11 mouse cellular contexts compared by ENCODE assay signal in genomic region chr14:37127652-37128051, GRCm38 (mm10). TPM values are rescaled to one million over a fixed set of nuclear protein-coding genes. Genes with fewer than 3 reads are reported as not detected.
DNase-seq lines count a peak whose midpoint lies in the region; ATAC-seq and TF ChIP-seq lines count a peak whose summit lies in the region.
"Had no signal": no experiment of that assay in that cellular context is flagged by ENCODE, and none has a peak within 500 bp of the region (broad histone marks: within the 10 kb centered on the region; RNA-seq: fewer than 3 reads in every experiment).

No protein-coding gene starts in this region.

- peaks cover 93% of the 10 kb centered on the region for H3K36me3 ChIP-seq in hindbrain, embryonic 14.5 days (replicated peaks; ENCODE audit: control insufficient read depth, insufficient read depth)
- H3K36me3 ChIP-seq in hindbrain, embryonic 12.5 days = peaks cover 70% of the 10 kb centered on the region
- H3K36me3 ChIP-seq in CH12.LX (replicated peaks in 1 of 2; ENCODE audit: control insufficient read depth in 1 of 2, insufficient read depth in 1 of 2, low read length in 1 of 2) = peaks cover 66 to 83% of the 10 kb centered on the region in 2 experiments
- H3K36me3 ChIP-seq in midbrain, embryonic 13.5 days = peaks cover 78% of the 10 kb centered on the region

- in situ Hi-C loops in CH12.LX (cut with MboI; ENCODE audit: low pct_ligation_motif_present, low pct_unique_long_range_greater_than_20kb, low sequenced_read_pairs) = loop anchor here (25.0 kb wide), 1 partner anchor 265 kb away; no protein-coding TSS in a partner anchor

- WGBS in hindbrain, embryonic 14.5 days = 53% methylated on average over 4 of the region's 4 CpGs
- 53% methylated on average over 4 of the region's 4 CpGs for WGBS in hindbrain, embryonic 12.5 days
- 45% methylated on average over 4 of the region's 4 CpGs for WGBS in midbrain, embryonic 13.5 days

- H3K4me3 ChIP-seq in hindbrain, embryonic 14.5 days (replicated peaks; ENCODE audit: low read length) = no peak overlapping the region
- H3K4me3 ChIP-seq in hindbrain, embryonic 12.5 days = no peak overlapping the region
- no peak overlapping the region for H3K4me3 ChIP-seq in CH12.LX (replicated peaks in 1 of 3; ENCODE audit: low read depth in 2 of 3, low read length in 2 of 3, poor library complexity in 1 of 3)
- H3K4me3 ChIP-seq in midbrain, embryonic 13.5 days (replicated peaks) = no peak overlapping the region
- H3K4me3 ChIP-seq: embryonic facial prominence, embryonic 13.5 days; limb, embryonic 12.5 days had no signal

- DNase-seq in hindbrain, embryonic 14.5 days (ENCODE audit: low spot score) = peak; percentile 72
- peak; percentile 80 for DNase-seq in 3T3-L1 (ENCODE audit: low read depth, low spot score)
- peak; percentile 58 for DNase-seq in CH12.LX (ENCODE audit: extremely low read depth)
- peak; percentile 31 for DNase-seq in cerebellum, adult 8-10 months
- DNase-seq in kidney, postnatal 4 days = peak; percentile 41 to 58
- DNase-seq in right cerebral cortex, postnatal 14 days = peak; percentile 55

- ATAC-seq in hindbrain, embryonic 14.5 days (ENCODE audit: low FRiP score) = no peak
- no peak for ATAC-seq in hindbrain, embryonic 12.5 days (ENCODE audit: low FRiP score)
- no peak for ATAC-seq in midbrain, embryonic 13.5 days

- TF ChIP-seq EP300 in CH12.LX (IDR thresholded peaks at IDR 0.05; ENCODE audit: low read length) = no peak

- no peak overlapping the region for H3K27ac ChIP-seq in hindbrain, embryonic 14.5 days
- H3K27ac ChIP-seq in hindbrain, embryonic 12.5 days = no peak overlapping the region
- no peak overlapping the region for H3K27ac ChIP-seq in CH12.LX (ENCODE audit: insufficient read depth, low read depth)
- no peak overlapping the region for H3K27ac ChIP-seq in midbrain, embryonic 13.5 days
- H3K27ac ChIP-seq: embryonic facial prominence, embryonic 13.5 days; limb, embryonic 12.5 days had no signal

- no peaks in the 10 kb centered on the region for H3K9me3 ChIP-seq in hindbrain, embryonic 14.5 days (ENCODE audit: control insufficient read depth, low read length)
- H3K9me3 ChIP-seq in hindbrain, embryonic 12.5 days (replicated peaks) = no peaks in the 10 kb centered on the region
- H3K9me3 ChIP-seq in CH12.LX (replicated peaks; ENCODE audit: low read length) = no peaks in the 10 kb centered on the region
- no peaks in the 10 kb centered on the region for H3K9me3 ChIP-seq in midbrain, embryonic 13.5 days
- H3K9me3 ChIP-seq: embryonic facial prominence, embryonic 13.5 days; limb, embryonic 12.5 days had no signal

- peak; percentile 48 to 67 for TF ChIP-seq CTCF in CH12.LX (conservative IDR thresholded peaks at IDR 0.05 in 1 of 2, IDR thresholded peaks at IDR 0.05 in 1 of 2; ENCODE audit: low read depth in 2 of 2, low read length in 2 of 2)

- no peak overlapping the region for H3K9ac ChIP-seq in hindbrain, embryonic 14.5 days
- no peak overlapping the region for H3K9ac ChIP-seq in hindbrain, embryonic 12.5 days
- no peak overlapping the region for H3K9ac ChIP-seq in CH12.LX (ENCODE audit: insufficient read depth, low read depth)
- H3K9ac ChIP-seq in midbrain, embryonic 13.5 days (replicated peaks) = no peak overlapping the region
- H3K9ac ChIP-seq: embryonic facial prominence, embryonic 13.5 days; limb, embryonic 12.5 days had no signal

- peaks cover 33% of the 10 kb centered on the region for H3K79me2 ChIP-seq in CH12.LX (replicated peaks; ENCODE audit: control insufficient read depth, extremely low read depth, insufficient read depth, poor library complexity, severe bottlenecking)

- dilution Hi-C loops in CH12.LX (cut with MboI; ENCODE audit: extremely low pct_ligation_motif_present, extremely low pct_unique_long_range_greater_than_20kb, low sequenced_read_pairs) = no loop called here

- no peak for TF ChIP-seq POLR2A in CH12.LX (IDR thresholded peaks at IDR 0.05; ENCODE audit: low read depth, low read length)

- no peak overlapping the region for H3K4me2 ChIP-seq in hindbrain, embryonic 14.5 days (replicated peaks)
- no peak overlapping the region for H3K4me2 ChIP-seq in hindbrain, embryonic 12.5 days (replicated peaks)
- no peak overlapping the region for H3K4me2 ChIP-seq in CH12.LX (ENCODE audit: insufficient read depth, low read depth, poor library complexity, severe bottlenecking)
- no peak overlapping the region for H3K4me2 ChIP-seq in midbrain, embryonic 13.5 days (replicated peaks)
- H3K4me2 ChIP-seq: embryonic facial prominence, embryonic 13.5 days; limb, embryonic 12.5 days had no signal

- peak; percentile 16 for TF ChIP-seq RAD21 in CH12.LX (IDR thresholded peaks at IDR 0.05; ENCODE audit: low read depth, low read length)

- H3K27me3 ChIP-seq in hindbrain, embryonic 14.5 days (ENCODE audit: control insufficient read depth, insufficient read depth, low read length) = no peaks in the 10 kb centered on the region
- no peaks in the 10 kb centered on the region for H3K27me3 ChIP-seq in hindbrain, embryonic 12.5 days
- H3K27me3 ChIP-seq in CH12.LX (replicated peaks) = no peaks in the 10 kb centered on the region
- no peaks in the 10 kb centered on the region for H3K27me3 ChIP-seq in midbrain, embryonic 13.5 days
- H3K27me3 ChIP-seq: embryonic facial prominence, embryonic 13.5 days; limb, embryonic 12.5 days had no signal

- H3K4me1 ChIP-seq in hindbrain, embryonic 14.5 days (replicated peaks; ENCODE audit: control insufficient read depth, insufficient read depth, low read length) = no peaks in the 10 kb centered on the region
- H3K4me1 ChIP-seq in hindbrain, embryonic 12.5 days = no peaks in the 10 kb centered on the region
- H3K4me1 ChIP-seq in CH12.LX (ENCODE audit: control insufficient read depth in 1 of 2, insufficient read depth in 2 of 2) = peaks cover 0 to 6% of the 10 kb centered on the region in 2 experiments; a peak in 1 of 4 replicates
- H3K4me1 ChIP-seq in midbrain, embryonic 13.5 days (replicated peaks) = no peaks in the 10 kb centered on the region
- H3K4me1 ChIP-seq: embryonic facial prominence, embryonic 13.5 days; limb, embryonic 12.5 days had no signal

TF ChIP-seq in CH12.LX, 34 proteins besides CTCF, POLR2A, EP300 and RAD21:
- TF ChIP-seq CHD2 (IDR thresholded peaks at IDR 0.05; ENCODE audit: low read length) (no peak), ZC3H11A (IDR thresholded peaks at IDR 0.05; ENCODE audit: low read depth, low read length) (no peak), CHD1 (IDR thresholded peaks at IDR 0.05; ENCODE audit: low read depth, low read length) (no peak), PAX5 (IDR thresholded peaks at IDR 0.05; ENCODE audit: low read length) (no peak), ZKSCAN1 (IDR thresholded peaks at IDR 0.05; ENCODE audit: borderline replicate concordance, low read depth, low read length) (no peak), KAT2A (IDR thresholded peaks at IDR 0.05; ENCODE audit: insufficient replicate concordance, low read length) (no peak), ELF1 (IDR thresholded peaks at IDR 0.05; ENCODE audit: low read depth, low read length) (no peak), MEF2A (IDR thresholded peaks at IDR 0.05; ENCODE audit: borderline replicate concordance, low read depth, low read length) (no peak), MAZ (IDR thresholded peaks at IDR 0.05; ENCODE audit: low read depth, low read length) (no peak), SMC3 (IDR thresholded peaks at IDR 0.05; ENCODE audit: low read depth, low read length) (no peak), TCF12 (IDR thresholded peaks at IDR 0.05; ENCODE audit: low read depth, low read length) (no peak), GABPA (IDR thresholded peaks at IDR 0.05; ENCODE audit: insufficient replicate concordance, low read depth, low read length) (no peak), UBTF (IDR thresholded peaks at IDR 0.05; ENCODE audit: low read depth, low read length) (no peak)

RNA-seq across cellular contexts. Expression of gene Ghitm, which starts 7.4 kb away (rescaled TPM):
- 213 and 232 TPM in 2 replicates for polyA plus RNA-seq in hindbrain, embryonic 14.5 days (2014; fragmentation: Nextera tagmentation; extraction: Ambion mirVana)
- polyA plus RNA-seq in hindbrain, embryonic 12.5 days (2016; fragmentation: Nextera tagmentation; extraction: Ambion mirVana) = 185 and 190 TPM in 2 replicates
- total RNA-seq in CH12.LX (2012; rRNA removed) (190 and 302 TPM in 2 replicates), CH12.LX (2014; rRNA removed) (320 and 363 TPM in 2 replicates)
- polyA plus RNA-seq in CH12.LX (2012; ENCODE audit: insufficient read length, low read depth) = 311 TPM in 2 replicates
- 179 and 188 TPM in 2 replicates for polyA plus RNA-seq in midbrain, embryonic 13.5 days (2015; fragmentation: Nextera tagmentation; extraction: Ambion mirVana)

RNA-seq across cellular contexts. Expression of gene 2610528A11Rik, which starts 13.8 kb away (rescaled TPM):
- polyA plus RNA-seq in hindbrain, embryonic 14.5 days (2014; fragmentation: Nextera tagmentation; extraction: Ambion mirVana) = 0.39 TPM in 1 of 2 replicates, not detected in the other
- not detected in 2 replicates for polyA plus RNA-seq in hindbrain, embryonic 12.5 days (2016; fragmentation: Nextera tagmentation; extraction: Ambion mirVana)
- total RNA-seq in CH12.LX (2012; rRNA removed) = not detected in 2 replicates
- not detected in 2 replicates for total RNA-seq in CH12.LX (2014; rRNA removed)
- not detected in 2 replicates for polyA plus RNA-seq in CH12.LX (2012; ENCODE audit: insufficient read length, low read depth)
- polyA plus RNA-seq in midbrain, embryonic 13.5 days (2015; fragmentation: Nextera tagmentation; extraction: Ambion mirVana) = not detected in 2 replicates

RNA-seq across cellular contexts. Expression of gene Cdhr1, which starts 29.5 kb away (rescaled TPM):
- 2.7 and 4.3 TPM in 2 replicates for polyA plus RNA-seq in hindbrain, embryonic 14.5 days (2014; fragmentation: Nextera tagmentation; extraction: Ambion mirVana)
- polyA plus RNA-seq in hindbrain, embryonic 12.5 days (2016; fragmentation: Nextera tagmentation; extraction: Ambion mirVana) = 1.8 and 2.4 TPM in 2 replicates
- not detected in 2 replicates for total RNA-seq in CH12.LX (2012; rRNA removed)
- total RNA-seq in CH12.LX (2014; rRNA removed) = not detected in 2 replicates
- polyA plus RNA-seq in CH12.LX (2012; ENCODE audit: insufficient read length, low read depth) = not detected in 2 replicates
- polyA plus RNA-seq in midbrain, embryonic 13.5 days (2015; fragmentation: Nextera tagmentation; extraction: Ambion mirVana) = 0.40 and 0.54 TPM in 2 replicates

RNA-seq across cellular contexts. Expression of gene Lrit2, which starts 59.9 kb away (rescaled TPM):
- not detected in 2 replicates for polyA plus RNA-seq in hindbrain, embryonic 14.5 days (2014; fragmentation: Nextera tagmentation; extraction: Ambion mirVana)
- not detected in 2 replicates for polyA plus RNA-seq in hindbrain, embryonic 12.5 days (2016; fragmentation: Nextera tagmentation; extraction: Ambion mirVana)
- total RNA-seq in CH12.LX (2012; rRNA removed) (not detected in 2 replicates), CH12.LX (2014; rRNA removed) (not detected in 2 replicates)
- polyA plus RNA-seq in CH12.LX (2012; ENCODE audit: insufficient read length, low read depth) = not detected in 2 replicates
- 0.05 TPM in 1 of 2 replicates, not detected in the other for polyA plus RNA-seq in midbrain, embryonic 13.5 days (2015; fragmentation: Nextera tagmentation; extraction: Ambion mirVana)
- polyA plus RNA-seq: embryonic facial prominence, embryonic 13.5 days; limb, embryonic 12.5 days; spleen, adult 2 months had no signal
